Mouse (Mus musculus) cerebellum, adult 2 months (tissue): ENCODE data around the gene Arl11.

Experiments
- CTCF ChIP-seq: fragments of 200-500 bp; IDR thresholded peaks from 2 replicates; pipeline ENCODE4 v1.5.1; 2011; ENCODE audit warnings: low read depth, mild to moderate bottlenecking, control low read depth, low read length, moderate library complexity, borderline replicate concordance; ENCODE audit not compliant: insufficient read depth
- POLR2A ChIP-seq: fragments of 200-500 bp; IDR thresholded peaks from 2 replicates; pipeline ENCODE4 v1.6.1; 2011; ENCODE audit warnings: low read length, control low read depth, borderline replicate concordance; ENCODE audit not compliant: insufficient read depth

DNA sequence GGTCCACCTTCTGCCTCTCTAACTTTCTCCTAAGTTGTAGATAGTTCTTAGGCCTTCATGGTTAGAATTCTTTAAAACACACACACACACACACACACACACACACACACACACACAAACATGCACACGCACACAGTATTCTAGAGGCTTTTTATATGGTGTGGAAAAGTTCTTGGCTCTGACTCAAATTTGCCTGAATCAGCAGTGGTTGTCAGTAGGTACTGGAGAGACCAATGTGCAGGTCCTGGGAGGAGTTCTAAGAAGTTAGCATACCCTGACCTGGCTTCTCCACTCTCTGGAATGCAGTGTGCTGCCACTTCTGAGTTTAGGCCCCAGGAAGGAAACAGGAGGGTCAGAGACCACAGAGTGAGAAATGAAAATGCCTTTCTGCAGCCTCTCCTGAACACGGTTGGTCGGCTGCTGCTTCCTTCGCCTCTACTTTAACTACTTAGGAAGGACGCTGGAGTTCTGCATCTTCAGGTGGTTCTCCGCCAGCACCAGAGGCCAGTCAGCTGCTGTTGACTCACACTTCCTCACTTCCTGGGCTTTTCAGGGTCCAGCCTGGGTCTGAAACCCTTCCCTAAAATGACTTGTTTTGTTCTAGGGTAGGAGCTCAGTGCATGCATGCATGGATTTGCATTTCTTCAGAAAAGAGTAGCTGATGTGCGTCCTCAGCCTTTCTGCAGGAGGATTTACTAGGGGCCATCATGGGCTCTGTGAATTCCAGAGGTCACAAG, 651 bp downstream of the Arl11 start:
- TF ChIP-seq CTCF (no peak), POLR2A (no peak)
